Mouse (Mus musculus) cerebellum, adult 2 months (tissue): ENCODE data around the gene Rbms3. TPM values are rescaled to one million over a fixed set of nuclear protein-coding genes. Genes with fewer than 3 reads are reported as not detected.
A peak's percentile ranks its signal among the peaks of the same experiment; 100 is the strongest.

Source experiments
- DNase-seq, 2 experiments: peaks; one replicate each; pipeline ENCODE4 v3.0.0; 2021
- H3K27ac ChIP-seq: fragments of 200-500 bp; 2 replicates; pipeline ENCODE4 v1.5.1; 2012; ENCODE audit warnings: low read length, control low read depth, inconsistent platforms; ENCODE audit not compliant: insufficient read depth
- H3K27me3 ChIP-seq: fragments of 200-500 bp; 2 replicates; pipeline ENCODE4 v1.6.1; 2012; ENCODE audit warnings: inconsistent platforms, mild to moderate bottlenecking, low read length, moderate library complexity; ENCODE audit not compliant: control insufficient read depth, insufficient read depth
- H3K4me1 ChIP-seq: fragments of 200-500 bp; 2 replicates; pipeline ENCODE4 v1.6.1; 2011; ENCODE audit warnings: low read length; ENCODE audit not compliant: control insufficient read depth, insufficient read depth
- H3K4me3 ChIP-seq: fragments of 200-500 bp; replicated peaks from 2 replicates; pipeline ENCODE3; 2011; ENCODE audit warnings: mild to moderate bottlenecking, low read depth, low read length, control low read depth; ENCODE audit not compliant: insufficient read depth
- CTCF ChIP-seq: fragments of 200-500 bp; IDR thresholded peaks from 2 replicates; pipeline ENCODE4 v1.5.1; 2011; ENCODE audit warnings: low read depth, mild to moderate bottlenecking, control low read depth, low read length, moderate library complexity, borderline replicate concordance; ENCODE audit not compliant: insufficient read depth
- POLR2A ChIP-seq: fragments of 200-500 bp; IDR thresholded peaks from 2 replicates; pipeline ENCODE4 v1.6.1; 2011; ENCODE audit warnings: low read length, control low read depth, borderline replicate concordance; ENCODE audit not compliant: insufficient read depth
- WGBS: fragments of 180-500 bp; shearing (Covaris S2); methylation state at CpG from one replicate; pipeline ENCODE4 v1.1.7; 2018; 5-methylcytosine and 5-hydroxymethylcytosine counted together
- polyA plus RNA-seq: library from polyadenylated mRNA; depleted of rRNA; stranded (reverse); fragments of >200 nt; gene quantifications from 2 replicates; pipeline ENCODE4 v1.2.3, GENCODE M21; 2012

Gene Rbms3
- polyA plus RNA-seq, 1 experiment = 13.3 TPM

DNA sequence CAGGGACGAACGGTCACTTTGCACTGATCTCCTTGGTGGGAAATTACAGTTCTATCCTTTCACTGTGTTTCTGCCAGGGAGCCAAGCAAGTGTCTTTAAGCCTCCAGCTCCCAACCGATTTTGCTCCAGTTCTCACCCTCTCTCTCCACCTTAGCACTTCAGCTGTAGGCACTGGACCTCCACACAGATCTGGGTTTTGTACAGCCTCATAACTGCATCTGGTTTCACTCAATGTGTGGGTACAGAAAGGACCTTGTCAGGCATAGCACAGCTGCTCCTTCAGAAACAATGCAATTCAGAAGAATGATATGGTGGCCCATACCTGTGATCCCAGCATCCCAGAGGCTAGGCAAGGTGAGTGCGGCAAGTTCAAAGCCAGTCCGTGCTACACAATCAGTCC, 648.9 kb downstream of the Rbms3 start:
- H3K27ac ChIP-seq = 0 out of 2 replicates have a peak overlapping the region, but pooled peaks have one; percentile 20
- WGBS = 68% methylated on average over 5 of the region's 5 CpGs
- H3K4me1 ChIP-seq = no peaks in the 10 kb centered on the region
- DNase-seq = no peak
- no peaks in the 10 kb centered on the region for H3K27me3 ChIP-seq
- TF ChIP-seq POLR2A (no peak), CTCF (no peak)
- no peak overlapping the region for H3K4me3 ChIP-seq

DNA sequence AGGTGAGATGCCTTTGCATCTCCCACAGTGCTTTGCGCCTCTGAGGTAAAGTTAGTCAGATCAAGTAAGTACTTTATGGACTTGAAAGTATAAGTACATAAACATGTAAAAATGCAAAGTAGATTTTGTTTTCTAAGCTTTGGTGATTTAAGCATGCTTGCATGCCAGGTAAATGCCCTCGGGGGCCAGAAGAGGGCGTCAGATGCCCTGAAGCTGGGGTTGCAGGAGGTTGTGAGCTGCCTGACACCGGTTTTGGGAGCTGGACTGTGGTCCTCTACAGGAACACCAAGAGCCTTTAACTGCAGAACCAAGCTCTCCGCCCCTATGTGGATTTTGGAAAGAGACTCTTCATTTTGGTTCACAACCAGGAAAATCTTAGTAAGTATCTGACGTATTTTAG, 652.3 kb downstream of the Rbms3 start:
- H3K4me3 ChIP-seq = no peak overlapping the region
- no peaks in the 10 kb centered on the region for H3K27me3 ChIP-seq
- no peaks in the 10 kb centered on the region for H3K4me1 ChIP-seq
- DNase-seq = no peak
- 87% methylated on average over 6 of the region's 6 CpGs for WGBS
- H3K27ac ChIP-seq = no peak overlapping the region
- TF ChIP-seq CTCF (no peak), POLR2A (no peak)

DNA sequence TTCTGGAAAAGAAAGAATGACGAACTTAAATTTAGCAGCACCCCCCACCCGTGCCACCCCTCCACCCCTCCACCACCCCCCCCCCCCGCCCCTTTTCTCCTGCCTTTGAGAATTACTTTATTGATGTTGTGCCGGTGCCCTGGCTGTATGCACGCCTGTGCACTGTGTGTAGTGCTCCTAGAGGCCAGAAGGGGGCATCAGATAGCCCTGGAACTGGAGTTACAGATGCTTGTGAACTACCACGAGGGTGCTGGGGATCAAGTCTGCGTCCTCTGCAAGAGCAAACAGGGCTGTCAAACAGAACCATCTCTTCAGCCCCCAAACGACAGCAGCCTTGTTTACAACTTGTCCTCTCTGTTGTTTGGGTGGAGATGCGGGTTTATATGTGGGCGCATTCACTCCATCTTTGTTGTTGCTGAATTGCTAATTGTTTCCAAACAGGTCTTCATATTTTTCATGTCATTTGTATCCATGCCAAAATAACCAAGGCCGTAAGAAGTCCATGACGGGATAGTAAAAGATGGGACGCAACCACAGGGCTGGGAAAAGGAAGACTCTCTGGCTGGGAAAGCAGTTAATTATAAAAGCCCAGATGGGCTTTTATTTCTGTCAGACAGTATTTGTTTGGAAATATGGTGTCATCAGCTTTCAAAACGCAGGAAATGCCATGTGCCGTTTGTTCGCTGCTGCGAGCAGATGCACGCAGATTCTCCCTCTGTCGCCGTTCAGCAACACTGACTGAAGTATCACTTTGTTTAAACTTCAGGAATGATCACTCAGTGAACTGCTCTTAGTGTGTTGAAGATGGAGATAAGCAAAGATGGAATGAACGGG, 652.9 kb downstream of the Rbms3 start:
- H3K27ac ChIP-seq = no peak overlapping the region
- no peak overlapping the region for H3K4me3 ChIP-seq
- no peaks in the 10 kb centered on the region for H3K4me1 ChIP-seq
- no peaks in the 10 kb centered on the region for H3K27me3 ChIP-seq
- 85% methylated on average over 21 of the region's 21 CpGs for WGBS
- TF ChIP-seq POLR2A (no peak), CTCF (no peak)
- DNase-seq = no peak

DNA sequence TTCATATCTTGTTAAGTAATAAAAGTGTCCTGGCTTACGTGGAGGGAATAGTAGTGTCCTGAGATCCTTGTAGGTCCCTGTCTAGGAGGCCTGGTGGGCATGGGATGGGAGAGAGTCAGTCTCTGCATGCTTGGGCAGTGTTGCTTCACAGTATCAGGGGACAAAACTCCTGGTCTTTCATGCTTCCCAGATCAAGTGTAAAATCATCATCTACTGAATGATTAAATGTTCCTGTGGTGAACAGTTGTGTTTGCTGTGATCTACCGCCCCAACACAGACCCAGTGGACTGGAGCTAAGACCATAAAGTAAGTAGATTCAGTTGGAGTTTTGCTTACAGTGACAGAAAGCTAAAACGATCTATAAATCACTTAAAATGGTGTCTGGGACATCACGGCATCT, 654.4 kb downstream of the Rbms3 start:
- Histone ChIP-seq H3K27me3 (no peaks in the 10 kb centered on the region), H3K4me1 (no peaks in the 10 kb centered on the region), H3K27ac (no peak overlapping the region), H3K4me3 (no peak overlapping the region)
- DNase-seq = no peak
- WGBS = 94% methylated on average over 4 of the region's 4 CpGs
- TF ChIP-seq CTCF (no peak), POLR2A (no peak)

DNA sequence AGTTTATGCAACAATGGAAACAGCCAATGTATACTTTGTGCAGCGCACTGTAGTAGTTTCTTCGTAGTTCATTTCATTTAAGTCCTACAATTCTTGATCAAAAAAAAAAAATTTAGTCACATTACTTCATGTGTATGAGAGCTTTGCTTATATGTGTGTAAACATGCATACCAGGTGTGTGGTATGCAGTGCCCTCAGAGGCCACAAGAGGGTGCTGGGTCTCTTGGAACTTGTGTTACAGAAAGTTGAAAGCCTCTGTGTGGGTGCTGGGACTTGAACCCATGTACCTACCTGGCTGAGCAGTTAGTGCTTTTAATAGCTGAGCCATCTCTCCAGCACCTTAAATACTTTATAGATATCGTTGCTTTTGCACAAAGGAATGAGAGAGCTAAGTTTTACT, 655.6 kb downstream of the Rbms3 start:
- Histone ChIP-seq H3K27me3 (no peaks in the 10 kb centered on the region), H3K4me3 (no peak overlapping the region), H3K4me1 (no peaks in the 10 kb centered on the region), H3K27ac (no peak overlapping the region)
- no peak for TF ChIP-seq POLR2A
- 0 out of 2 replicates have a peak, but pooled peaks have one; percentile 6 for TF ChIP-seq CTCF
- DNase-seq = no peak
- WGBS = 92% methylated on average over 3 of the region's 3 CpGs

DNA sequence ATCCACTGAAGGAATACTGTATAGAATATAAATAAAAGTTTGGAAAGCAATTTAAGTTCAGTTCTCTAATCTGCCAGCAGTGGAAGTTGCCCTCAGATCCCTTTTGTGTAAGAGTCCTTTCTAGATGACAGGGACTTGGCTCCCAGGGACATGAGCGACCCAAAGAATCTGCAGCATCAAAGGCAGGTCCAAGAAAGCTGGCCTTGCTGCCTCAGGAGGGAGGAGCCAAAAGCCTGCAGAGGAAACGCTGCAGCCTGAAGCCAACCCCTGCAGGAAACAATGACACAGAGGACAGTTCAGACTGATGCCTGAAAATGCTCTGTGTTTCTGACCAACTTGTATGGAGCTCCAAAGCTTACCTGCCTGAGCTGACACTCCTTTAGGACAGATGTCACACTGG, 656.1 kb downstream of the Rbms3 start:
- Histone ChIP-seq H3K27me3 (no peaks in the 10 kb centered on the region), H3K4me1 (no peaks in the 10 kb centered on the region), H3K4me3 (no peak overlapping the region), H3K27ac (no peak overlapping the region)
- no peak for DNase-seq
- TF ChIP-seq CTCF = no peak
- TF ChIP-seq POLR2A = no peak
- 10% methylated on average over 2 of the region's 2 CpGs for WGBS

DNA sequence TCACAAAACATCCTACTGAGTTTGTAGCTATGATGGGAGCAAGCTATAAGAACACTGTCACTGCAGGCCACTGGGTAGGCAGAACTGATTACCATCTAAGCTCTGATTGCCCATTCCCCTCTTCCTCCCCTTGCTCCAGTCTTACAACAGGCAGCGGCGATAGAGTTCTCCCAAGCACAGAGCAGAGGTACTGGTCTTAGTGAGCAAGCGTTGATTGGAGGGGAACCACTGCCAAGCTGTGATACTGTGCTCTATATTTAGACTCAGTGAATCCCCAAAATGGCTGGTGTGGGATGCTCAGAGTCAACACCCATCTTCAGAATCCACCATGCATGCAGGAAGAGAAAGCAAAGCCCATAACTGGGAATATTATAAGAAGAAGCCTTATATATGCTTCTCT, 662.4 kb downstream of the Rbms3 start:
- TF ChIP-seq POLR2A = no peak
- no peak for TF ChIP-seq CTCF
- no peak for DNase-seq
- Histone ChIP-seq H3K27me3 (no peaks in the 10 kb centered on the region), H3K4me1 (no peaks in the 10 kb centered on the region), H3K4me3 (no peak overlapping the region), H3K27ac (no peak overlapping the region)
- 88% methylated on average over 3 of the region's 3 CpGs for WGBS

DNA sequence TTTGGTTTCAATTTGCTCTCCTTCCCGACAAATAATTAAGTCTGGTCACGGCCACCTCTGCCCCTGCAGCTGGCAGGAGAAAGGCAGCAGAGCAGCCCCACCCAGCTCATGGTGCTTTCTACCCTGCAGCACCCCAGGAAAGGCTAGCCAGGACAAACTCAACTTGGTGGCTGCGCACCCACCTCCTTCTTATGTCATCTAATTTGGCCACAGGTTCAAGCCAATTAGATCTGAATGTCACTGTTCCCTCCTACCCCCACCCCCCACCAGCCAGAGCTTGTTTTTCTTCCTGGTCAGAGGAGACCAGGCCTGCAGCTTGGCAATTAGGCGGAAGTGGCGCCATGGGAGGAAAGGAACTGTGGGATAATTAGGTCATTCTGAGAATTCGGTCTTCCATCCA, 664.0 kb downstream of the Rbms3 start:
- H3K27me3 ChIP-seq = no peaks in the 10 kb centered on the region
- WGBS = 78% methylated on average over 6 of the region's 6 CpGs
- no peaks in the 10 kb centered on the region for H3K4me1 ChIP-seq
- TF ChIP-seq CTCF = no peak
- TF ChIP-seq POLR2A = no peak
- H3K4me3 ChIP-seq = no peak overlapping the region
- no peak overlapping the region for H3K27ac ChIP-seq
- DNase-seq = no peak
